Mouse (Mus musculus): ENCODE results near the gene Dip2b.

- TF ChIP-seq POU5F1 (IDR thresholded peaks at IDR 0.05; ENCODE audit: borderline replicate concordance, low read length) (no peak), CTCF (conservative IDR thresholded peaks at IDR 0.05; ENCODE audit: low read length) (no peak), NANOG (IDR thresholded peaks at IDR 0.05; ENCODE audit: borderline replicate concordance, low read length) (no peak)
These were observed 44.3 kb downstream of the Dip2b start for GRCm38 (mm10) chr15:100082733-100083132.

All from E14TG2a.4 (cell line).